Mouse (Mus musculus) stomach, embryonic 14.5 days (tissue): ENCODE measurements around the gene Crtam. TPM values are rescaled to one million over a fixed set of nuclear protein-coding genes. Genes with fewer than 3 reads are reported as not detected.

Source experiments
- ATAC-seq: fragments of 200-750 bp; cut with Nextera tagmentation; 2 replicates; pipeline ENCODE4 v1.8.0; 2017; ENCODE audit warnings: low read depth, moderate TSS enrichment; ENCODE audit not compliant: insufficient number of reproducible peaks, insufficient read depth, low FRiP score
- H3K27ac ChIP-seq: fragments of 300-500 bp; sonication (generic); 2 replicates; pipeline ENCODE4 v1.5.1; 2014; ENCODE audit warnings: mild to moderate bottlenecking, low read length, moderate library complexity, mixed read lengths
- H3K27me3 ChIP-seq: fragments of 300-500 bp; sonication (generic); 2 replicates; pipeline ENCODE4 v1.6.1; 2014; ENCODE audit warnings: low read length, control low read depth, mixed read lengths; ENCODE audit not compliant: control insufficient read depth, insufficient read depth
- H3K36me3 ChIP-seq: fragments of 300-500 bp; sonication (generic); 2 replicates; pipeline ENCODE4 v1.6.1; 2014; ENCODE audit warnings: mild to moderate bottlenecking, control low read depth, low read length, moderate library complexity, mixed read lengths; ENCODE audit not compliant: control insufficient read depth, insufficient read depth
- H3K4me1 ChIP-seq: fragments of 300-500 bp; sonication (generic); 2 replicates; pipeline ENCODE4 v1.6.1; 2014; ENCODE audit warnings: low read length, control low read depth, mixed read lengths; ENCODE audit not compliant: control insufficient read depth, insufficient read depth
- H3K4me2 ChIP-seq: fragments of 300-500 bp; sonication (generic); replicated peaks from 2 replicates; pipeline ENCODE4 v1.6.1; 2014; ENCODE audit warnings: low read depth, low read length, control low read depth
- H3K4me3 ChIP-seq: fragments of 300-500 bp; sonication (generic); 2 replicates; pipeline ENCODE4 v1.5.1; 2014; ENCODE audit warnings: low read depth, low read length, control low read depth
- H3K9ac ChIP-seq: fragments of 300-500 bp; sonication (generic); replicated peaks from 2 replicates; pipeline ENCODE4 v1.6.1; 2014; ENCODE audit warnings: low read depth, mild to moderate bottlenecking, control low read depth, low read length, moderate library complexity, mixed read lengths
- H3K9me3 ChIP-seq: fragments of 300-500 bp; sonication (generic); 2 replicates; pipeline ENCODE4 v1.6.1; 2016; ENCODE audit warnings: low read depth, low read length, control low read depth; ENCODE audit not compliant: control insufficient read depth
- WGBS: fragments of 180-500 bp; shearing (Covaris S2); extraction: QIAGEN DNeasy Blood & Tissue Kit; methylation state at CpG from one replicate; pipeline ENCODE4 v1.1.7; 2014; 5-methylcytosine and 5-hydroxymethylcytosine counted together
- polyA plus RNA-seq: library from polyadenylated mRNA; unstranded; fragments of >200 nt; fragmentation: Nextera tagmentation; extraction: Ambion mirVana; gene quantifications from 2 replicates; pipeline ENCODE4 v1.2.1, GENCODE M21; 2014

Crtam gene
- polyA plus RNA-seq, 1 experiment from 2014 or later: not detected

- Histone ChIP-seq H3K4me2 (no peak overlapping the region), H3K27ac (no peak overlapping the region), H3K9ac (no peak overlapping the region), H3K4me1 (no peaks in the 10 kb centered on the region), H3K4me3 (no peak overlapping the region), H3K9me3 (no peaks in the 10 kb centered on the region), H3K36me3 (no peaks in the 10 kb centered on the region), H3K27me3 (no peaks in the 10 kb centered on the region)
- ATAC-seq: no peak
- 88% methylated on average over 6 of the region's 6 CpGs for WGBS
Observed at GRCm38 (mm10) chr9:40991511-40991910, 12.9 kb downstream of the Crtam start.

DNA sequence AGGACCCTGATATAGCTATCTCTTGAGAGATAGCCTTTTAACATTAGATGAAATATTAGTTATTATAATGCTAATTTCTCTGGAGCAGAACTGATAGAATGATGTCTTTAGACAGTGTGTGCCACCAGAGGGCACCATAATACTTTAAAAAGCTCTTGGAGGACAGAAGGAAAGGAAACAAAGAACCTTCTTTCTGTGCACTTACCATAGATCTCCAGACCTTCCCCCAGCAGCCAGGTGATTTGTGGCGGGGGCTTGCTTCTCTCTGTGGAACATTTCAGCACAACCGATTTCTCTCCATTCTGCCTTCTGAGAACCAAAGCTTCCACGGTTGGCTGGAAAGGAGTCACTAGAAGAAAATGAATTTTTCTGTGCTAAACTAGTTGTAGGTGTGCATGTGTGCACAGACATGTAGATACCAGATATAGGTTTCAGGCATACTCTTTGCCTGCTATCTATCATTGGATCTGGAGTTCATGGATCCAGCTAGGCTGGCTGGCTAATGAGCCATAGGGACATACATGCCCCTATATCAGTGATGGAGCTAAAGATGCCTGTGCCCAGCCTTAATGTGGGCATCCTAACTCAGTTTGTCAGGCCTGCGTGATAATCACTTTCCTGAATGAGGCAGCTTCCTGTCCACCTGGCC is 14.4 kb downstream of the Crtam start:
- 46% methylated on average over 4 of the region's 4 CpGs for WGBS
- no peaks in the 10 kb centered on the region for H3K36me3 ChIP-seq
- no peak for ATAC-seq
- H3K9ac ChIP-seq: no peak overlapping the region
- H3K9me3 ChIP-seq: no peaks in the 10 kb centered on the region
- H3K4me1 ChIP-seq: no peaks in the 10 kb centered on the region
- H3K27ac ChIP-seq: no peak overlapping the region
- no peak overlapping the region for H3K4me3 ChIP-seq
- no peaks in the 10 kb centered on the region for H3K27me3 ChIP-seq
- H3K4me2 ChIP-seq: no peak overlapping the region

- 70% methylated on average over 3 of the region's 3 CpGs for WGBS
- Histone ChIP-seq H3K9me3 (no peaks in the 10 kb centered on the region), H3K4me1 (no peaks in the 10 kb centered on the region), H3K4me3 (no peak overlapping the region), H3K9ac (no peak overlapping the region), H3K36me3 (no peaks in the 10 kb centered on the region), H3K4me2 (no peak overlapping the region), H3K27ac (no peak overlapping the region), H3K27me3 (no peaks in the 10 kb centered on the region)
- ATAC-seq: no peak
Observed at GRCm38 (mm10) chr9:40984313-40984712, 20.1 kb downstream of the Crtam start.

DNA sequence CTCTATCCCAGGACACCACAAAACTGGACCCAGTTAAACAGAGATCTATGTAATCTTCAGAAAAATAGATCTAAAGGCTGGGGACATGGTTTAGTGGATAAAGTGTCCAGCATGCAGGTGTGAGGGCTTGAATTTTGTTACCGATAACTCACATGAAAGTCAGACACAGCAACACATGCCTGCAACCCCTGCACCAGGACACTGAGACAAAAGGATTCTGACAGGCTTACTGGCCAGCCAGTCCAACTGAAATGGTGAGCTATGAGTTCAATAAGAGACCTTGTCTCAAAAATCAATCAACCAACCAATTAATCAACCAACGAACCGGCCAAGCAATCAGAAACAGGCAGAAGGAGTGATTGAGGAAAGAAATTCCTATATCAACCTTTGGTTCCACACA is 20.7 kb downstream of the Crtam start:
- no peaks in the 10 kb centered on the region for H3K9me3 ChIP-seq
- H3K4me2 ChIP-seq: no peak overlapping the region
- no peak overlapping the region for H3K9ac ChIP-seq
- no peaks in the 10 kb centered on the region for H3K27me3 ChIP-seq
- ATAC-seq: no peak
- H3K36me3 ChIP-seq: no peaks in the 10 kb centered on the region
- no peak overlapping the region for H3K27ac ChIP-seq
- 79% methylated on average over 3 of the region's 3 CpGs for WGBS
- no peak overlapping the region for H3K4me3 ChIP-seq
- no peaks in the 10 kb centered on the region for H3K4me1 ChIP-seq

GRCm38 (mm10) chr9:40982480-40982879 is 21.9 kb downstream of the Crtam start:
- H3K4me3 ChIP-seq: no peak overlapping the region
- ATAC-seq: no peak
- H3K27ac ChIP-seq: no peak overlapping the region
- no peaks in the 10 kb centered on the region for H3K4me1 ChIP-seq
- no peaks in the 10 kb centered on the region for H3K36me3 ChIP-seq
- no peaks in the 10 kb centered on the region for H3K9me3 ChIP-seq
- WGBS: 42% methylated on average over 6 of the region's 6 CpGs
- no peak overlapping the region for H3K4me2 ChIP-seq
- H3K27me3 ChIP-seq: no peaks in the 10 kb centered on the region
- no peak overlapping the region for H3K9ac ChIP-seq

DNA sequence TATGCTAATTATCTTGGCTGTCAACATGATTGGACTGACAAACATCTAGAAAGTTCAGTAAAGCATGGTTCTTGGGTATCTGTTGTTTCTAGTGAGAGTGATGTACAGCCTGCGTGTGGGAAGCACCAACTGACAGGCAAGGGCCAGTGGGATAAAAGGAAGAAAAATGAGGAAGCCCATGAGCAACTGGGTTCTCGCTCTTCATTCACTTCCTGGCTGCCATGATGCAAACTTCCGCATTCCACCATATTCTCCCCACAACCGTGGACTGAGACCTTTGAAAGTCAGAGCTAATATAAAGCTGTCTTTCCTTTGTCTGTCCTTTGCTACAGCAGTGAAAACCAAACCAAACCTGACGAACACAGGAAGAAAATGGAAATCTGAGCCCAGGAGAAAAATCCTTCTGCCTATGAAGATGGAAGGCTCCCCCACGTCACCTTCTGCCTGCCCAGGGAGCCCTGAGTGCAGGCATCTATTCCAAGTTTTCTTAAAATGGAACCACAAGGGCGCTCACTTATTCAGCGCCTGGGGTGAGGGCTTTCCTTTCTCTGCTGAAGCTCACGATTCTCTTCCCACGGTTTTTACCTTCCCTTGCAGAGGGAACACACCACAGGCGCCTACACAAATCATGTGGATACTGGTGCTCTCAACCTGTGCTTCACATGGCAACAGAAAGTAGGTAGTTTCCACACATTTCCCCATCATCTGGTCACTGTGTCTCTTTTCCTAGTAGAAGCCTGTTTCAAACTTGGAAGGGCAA is 30.2 kb downstream of the Crtam start:
- Histone ChIP-seq H3K4me3 (no peak overlapping the region), H3K4me1 (no peaks in the 10 kb centered on the region), H3K36me3 (no peaks in the 10 kb centered on the region), H3K4me2 (no peak overlapping the region), H3K9ac (no peak overlapping the region), H3K27me3 (no peaks in the 10 kb centered on the region), H3K27ac (no peak overlapping the region), H3K9me3 (no peaks in the 10 kb centered on the region)
- 75% methylated on average over 11 of the region's 11 CpGs for WGBS
- ATAC-seq: no peak

- WGBS: 28% methylated on average over 7 of the region's 7 CpGs
- Histone ChIP-seq H3K4me3 (peak overlapping the region; percentile 29), H3K9ac (no peak overlapping the region), H3K4me2 (peak overlapping the region; percentile 68), H3K36me3 (no peaks in the 10 kb centered on the region), H3K4me1 (no peaks in the 10 kb centered on the region; the same call in 1 of the 2 replicates), H3K9me3 (no peaks in the 10 kb centered on the region), H3K27me3 (peaks cover 8% of the 10 kb centered on the region), H3K27ac (no peak overlapping the region)
- ATAC-seq: no peak
Observed at GRCm38 (mm10) chr9:40964418-40964714, 40.1 kb downstream of the Crtam start.

DNA sequence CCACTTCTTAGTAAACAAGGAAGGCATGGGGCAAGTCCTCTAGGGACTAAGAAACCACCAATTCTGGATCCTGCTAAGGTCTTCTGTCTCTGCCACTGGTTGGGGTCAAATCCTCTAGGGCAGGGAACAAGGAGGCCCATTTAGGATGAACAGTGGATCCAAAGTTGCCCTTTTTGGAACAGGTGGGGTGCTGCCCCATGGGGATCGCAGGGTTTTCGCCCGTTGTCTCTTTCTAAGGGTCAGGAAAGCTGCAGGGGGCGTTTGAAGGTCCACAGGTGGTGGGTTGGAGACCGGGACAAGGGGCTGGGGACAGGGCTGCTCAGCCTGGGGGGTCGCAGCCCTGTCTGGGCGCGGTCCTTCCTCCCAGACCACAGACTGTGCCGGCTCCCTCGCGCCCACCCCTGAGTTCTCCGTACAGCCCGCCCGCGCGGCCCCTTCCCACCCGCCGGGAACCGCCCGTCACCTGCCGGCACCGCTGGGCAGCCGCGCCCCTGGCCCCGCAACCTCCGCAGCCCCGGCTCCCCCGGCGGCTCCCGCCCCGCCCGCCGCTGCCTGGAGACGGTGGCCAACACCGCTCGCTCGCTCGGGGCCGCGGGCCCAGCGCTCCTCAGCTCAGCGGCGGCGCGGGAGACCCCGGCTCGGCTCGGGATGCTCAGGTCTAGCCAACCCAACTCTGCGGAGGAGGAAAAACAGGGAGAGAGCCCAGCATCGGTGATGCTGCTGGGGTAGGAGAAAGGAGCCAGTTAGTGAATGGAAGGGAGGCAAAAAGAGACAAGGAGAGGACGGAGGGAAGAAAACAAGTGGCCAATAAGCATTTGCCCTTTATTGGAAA is 40.6 kb downstream of the Crtam start, which contains the start of gene Jhy:
TSS of gene Jhy (minus strand) at position 533 of the 832 bp plus-strand sequence.
- WGBS: 1% methylated on average over 36 of the region's 51 CpGs
- Histone ChIP-seq H3K36me3 (no peaks in the 10 kb centered on the region), H3K4me2 (peak within 1 kb of the TSS; percentile 68), H3K4me1 (no peaks in the 10 kb centered on the region; the same call in 1 of the 2 replicates), H3K27me3 (peaks cover 8% of the 10 kb centered on the region), H3K4me3 (peak within 1 kb of the TSS; percentile 29), H3K9ac (no peak within 1 kb of the TSS), H3K9me3 (no peaks in the 10 kb centered on the region), H3K27ac (no peak within 1 kb of the TSS)
- 0 out of 2 replicates have a peak, but pooled peaks have one; percentile 42 for ATAC-seq
